Mouse (Mus musculus) gastrocnemius, postnatal 10 days (tissue): Measurements from ENCODE around the gene Slc46a2. TPM values are rescaled to one million over a fixed set of nuclear protein-coding genes. Genes with fewer than 3 reads are reported as not detected.

Experiments
- total RNA-seq, 2 experiments: library from RNA; stranded (reverse); gene quantifications; 2 replicates each; pipeline ENCODE4 v1.2.3; 2021

Gene Slc46a2
- total RNA-seq, 2 experiments from 2014 or later = not detected

Other genes with a start within 250 kb of the Slc46a2 start
- 1 to 10 TPM; 4.9 to 7.1 TPM for gene Inip, start 113.5 kb downstream of the Slc46a2 start, total RNA-seq
- 10 to 100 TPM in 1 of 2 experiments, 1 to 10 TPM in 1; 5.9 to 10.8 TPM for gene Snx30, start 109.2 kb downstream of the Slc46a2 start, total RNA-seq
- not detected for gene Mup4, start 45.7 kb upstream of the Slc46a2 start, total RNA-seq
- not detected for gene Mup6, start 49.2 kb upstream of the Slc46a2 start, total RNA-seq
- not detected for gene Mup7, start 155.4 kb upstream of the Slc46a2 start, total RNA-seq
- not detected for gene Mup2, start 239.2 kb upstream of the Slc46a2 start, total RNA-seq